ENCODE assay signal across 18 mouse cellular contexts in the genomic region with DNA sequence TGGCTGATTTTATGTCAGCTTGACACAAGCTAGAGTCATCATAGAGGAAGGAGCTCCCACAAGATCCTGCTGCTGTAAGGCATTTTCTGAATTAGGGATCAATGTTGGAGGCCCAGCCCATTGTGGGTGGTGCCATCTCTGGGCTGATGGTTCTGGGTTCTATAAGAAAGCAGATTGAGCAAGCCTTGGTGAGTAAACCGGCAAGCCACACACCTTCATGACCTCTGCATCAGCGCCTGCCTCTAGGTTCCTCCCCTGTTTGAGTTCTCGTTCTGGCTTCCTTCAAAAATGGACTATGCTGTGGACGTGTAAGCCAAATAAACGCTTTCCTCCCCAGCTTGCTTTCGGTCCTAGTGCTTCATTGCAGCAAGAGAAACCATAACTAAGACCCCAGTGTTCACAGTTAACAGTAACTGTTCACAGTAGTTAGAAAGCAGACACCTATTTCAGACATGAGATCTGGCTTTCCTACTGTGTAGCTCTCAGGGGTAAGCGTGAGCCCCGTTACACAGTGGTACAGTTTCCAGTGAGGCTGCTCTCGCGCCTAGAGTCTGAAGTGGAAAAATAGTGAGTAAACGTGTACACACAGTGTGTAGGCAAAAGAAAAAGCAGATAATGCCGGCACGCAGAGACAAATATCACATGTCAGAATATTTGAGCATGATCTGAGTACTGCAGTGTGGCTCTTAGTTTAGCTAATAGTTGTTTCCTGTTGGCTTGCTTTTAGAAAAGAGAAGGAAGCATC. TPM values are rescaled to one million over a fixed set of nuclear protein-coding genes. Genes with fewer than 3 reads are reported as not detected.
A peak's percentile ranks its signal among the peaks of the same experiment; 100 is the strongest.
DNase-seq lines count a peak whose midpoint lies in the region; ATAC-seq and TF ChIP-seq lines count a peak whose summit lies in the region.
"Had no signal": no experiment of that assay in that cellular context is flagged by ENCODE, and none has a peak within 500 bp of the region (broad histone marks: within the 10 kb centered on the region; RNA-seq: fewer than 3 reads in every experiment).

No protein-coding gene starts in this region.

- no peak for ATAC-seq in liver, embryonic 11.5 days (replicated peaks; ENCODE audit: low FRiP score)
- ATAC-seq in hindbrain, embryonic 11.5 days (ENCODE audit: low FRiP score), result no peak
- ATAC-seq: intestine, embryonic 15.5 days; midbrain, embryonic 16.5 days had no signal

- peaks cover 12% of the 10 kb centered on the region for H3K4me1 ChIP-seq in liver, embryonic 11.5 days (replicated peaks; ENCODE audit: control insufficient read depth, insufficient read depth, low read length)
- H3K4me1 ChIP-seq in hindbrain, embryonic 11.5 days (replicated peaks; ENCODE audit: control insufficient read depth, insufficient read depth, low read length), result no peaks in the 10 kb centered on the region

- no peak for DNase-seq in gastrocnemius, adult 2 months
- DNase-seq in gastrocnemius, postnatal 10 days, result no peak
- DNase-seq in ES-CJ7 (ENCODE audit: low read depth, low spot score), result peak; percentile 54
- no peak for DNase-seq in liver, embryonic 11.5 days (ENCODE audit: low spot score)
- peak; percentile 19 to 20 for DNase-seq in natural killer cell, adult 2 months (ENCODE audit: low spot score in 2 of 2)
- DNase-seq in embryo, embryonic 9.5 days (ENCODE audit: extremely low spot score), result no peak
- no peak for DNase-seq in layer of hippocampus, adult 9-10 months (ENCODE audit: low spot score)
- no peak for DNase-seq in hindbrain, embryonic 11.5 days (ENCODE audit: low spot score)
- DNase-seq: cerebellum, adult 8-10 months; gastrocnemius, postnatal 36 days; heart, postnatal 10 days; kidney, postnatal 25 days; lung, postnatal 10 days; thymus, adult 18-20 months had no signal

- no peak overlapping the region for H3K27ac ChIP-seq in gastrocnemius, adult 2 months
- H3K27ac ChIP-seq in liver, embryonic 11.5 days (ENCODE audit: low read depth, low read length), result 0 out of 2 replicates have a peak overlapping the region, but pooled peaks have one; percentile 16
- H3K27ac ChIP-seq in hindbrain, embryonic 11.5 days (ENCODE audit: low read depth, low read length), result no peak overlapping the region
- H3K27ac ChIP-seq: forebrain, embryonic 12.5 days; intestine, embryonic 15.5 days; neural tube, embryonic 15.5 days had no signal

- intact Hi-C loops in gastrocnemius, adult 2 months (cut with DNase I), result no loop called here

- H3K36me3 ChIP-seq in liver, embryonic 11.5 days (ENCODE audit: control insufficient read depth, insufficient read depth, low read length), result no peaks in the 10 kb centered on the region
- no peaks in the 10 kb centered on the region for H3K36me3 ChIP-seq in hindbrain, embryonic 11.5 days (ENCODE audit: control insufficient read depth, insufficient read depth, low read length)
- H3K36me3 ChIP-seq: forebrain, embryonic 12.5 days; intestine, embryonic 15.5 days; neural tube, embryonic 15.5 days had no signal

- no peak overlapping the region for H3K4me2 ChIP-seq in liver, embryonic 11.5 days
- no peak overlapping the region for H3K4me2 ChIP-seq in hindbrain, embryonic 11.5 days (replicated peaks; ENCODE audit: low read depth, low read length)
- H3K4me2 ChIP-seq: forebrain, embryonic 12.5 days; intestine, embryonic 15.5 days; neural tube, embryonic 15.5 days had no signal

- H3K9me3 ChIP-seq in liver, embryonic 11.5 days (ENCODE audit: control insufficient read depth, low read length), result no peaks in the 10 kb centered on the region
- no peaks in the 10 kb centered on the region for H3K9me3 ChIP-seq in hindbrain, embryonic 11.5 days (ENCODE audit: control insufficient read depth, low read length)
- H3K9me3 ChIP-seq: forebrain, embryonic 12.5 days; intestine, embryonic 15.5 days; neural tube, embryonic 15.5 days had no signal

- 0 out of 2 replicates have a peak overlapping the region, but pooled peaks have one; percentile 6 for H3K4me3 ChIP-seq in gastrocnemius, adult 2 months
- no peak overlapping the region for H3K4me3 ChIP-seq in liver, embryonic 11.5 days (ENCODE audit: low read depth, low read length)
- H3K4me3 ChIP-seq in hindbrain, embryonic 11.5 days (ENCODE audit: low read depth, low read length), result no peak overlapping the region
- H3K4me3 ChIP-seq: forebrain, embryonic 12.5 days; intestine, embryonic 15.5 days; neural tube, embryonic 15.5 days had no signal

- 68% methylated on average over 13 of the region's 13 CpGs for WGBS in liver, embryonic 11.5 days
- 90% methylated on average over 13 of the region's 13 CpGs for WGBS in hindbrain, embryonic 11.5 days

- TF ChIP-seq CTCF in gastrocnemius, adult 2 months (IDR thresholded peaks at IDR 0.05), result no peak

- H3K27me3 ChIP-seq in liver, embryonic 11.5 days (replicated peaks; ENCODE audit: control insufficient read depth, insufficient read depth, low read length), result no peaks in the 10 kb centered on the region
- no peaks in the 10 kb centered on the region for H3K27me3 ChIP-seq in hindbrain, embryonic 11.5 days (ENCODE audit: control insufficient read depth, insufficient read depth, low read length)
- H3K27me3 ChIP-seq: forebrain, embryonic 12.5 days; intestine, embryonic 15.5 days; neural tube, embryonic 15.5 days had no signal

- no peak overlapping the region for H3K9ac ChIP-seq in liver, embryonic 11.5 days (ENCODE audit: low read depth, low read length)
- H3K9ac ChIP-seq in hindbrain, embryonic 11.5 days (ENCODE audit: low read depth, low read length), result no peak overlapping the region
- H3K9ac ChIP-seq: forebrain, embryonic 12.5 days; intestine, embryonic 15.5 days; neural tube, embryonic 15.5 days had no signal

RNA-seq across cellular contexts. Expression of gene Rab3gap2, which starts 4.1 kb away (rescaled TPM):
- total RNA-seq in gastrocnemius, adult 2 months (2021), result 10 to 100 TPM; 18.1 to 18.5 TPM
- 10 to 100 TPM; 16.5 to 22.5 TPM for total RNA-seq in gastrocnemius, postnatal 10 days (2021)
- 26.4 and 29.6 TPM in 2 replicates for polyA plus RNA-seq in liver, embryonic 11.5 days (2014; fragmentation: Nextera tagmentation; extraction: Ambion mirVana)
- 23.3 and 23.6 TPM in 2 replicates for polyA plus RNA-seq in hindbrain, embryonic 11.5 days (2014; fragmentation: Nextera tagmentation; extraction: Ambion mirVana)

Comparison
In these comparisons a context has a peak if more than half of its experiments do, and no peak if none do; other contexts are left out.
1. DNase-seq: peak in ES-CJ7 (single experiment) and natural killer cell, adult 2 months (2 of 2); none in gastrocnemius, adult 2 months (single experiment), gastrocnemius, postnatal 10 days (single experiment), liver, embryonic 11.5 days (single experiment), embryo, embryonic 9.5 days (single experiment), layer of hippocampus, adult 9-10 months (single experiment) and hindbrain, embryonic 11.5 days (single experiment).